Mouse (Mus musculus) ovary, adult 18-20 months (tissue): ENCODE measurements around the gene Tub.
A peak's percentile ranks its signal among the peaks of the same experiment; 100 is the strongest.

ENCODE experiments used
- DNase-seq: peaks from one replicate; pipeline ENCODE4 v3.0.0; 2022; ENCODE audit warnings: low spot score, mixed read lengths

The Tub gene

GRCm38 (mm10) chr7:108950312-108950761, at the start of gene Tub:
TSS of gene Tub (plus strand) at chr7:108950338.
- peak; percentile 31 for DNase-seq

GRCm38 (mm10) chr7:108903969-108904368, 46.2 kb upstream of the Tub start:
- DNase-seq, result no peak

- no peak for DNase-seq
These were observed 23.1 kb upstream of the Tub start for GRCm38 (mm10) chr7:108927043-108927442.

- DNase-seq, result no peak
These were observed 21.6 kb upstream of the Tub start for GRCm38 (mm10) chr7:108928280-108929188.

GRCm38 (mm10) chr7:108929726-108930393, 20.3 kb upstream of the Tub start, which contains the start of gene Nlrp10:
TSS of gene Nlrp10 (minus strand) at chr7:108930178.
- no peak for DNase-seq

GRCm38 (mm10) chr7:108933794-108934731, 16.1 kb upstream of the Tub start, which contains the start of gene Eif3f:
TSS of gene Eif3f (plus strand) at chr7:108934417.
- peak; percentile 91 for DNase-seq

GRCm38 (mm10) chr7:108934836-108935235, 15.3 kb upstream of the Tub start:
- no peak for DNase-seq

- DNase-seq, result no peak
These were observed 14.7 kb upstream of the Tub start for GRCm38 (mm10) chr7:108935411-108935810.

GRCm38 (mm10) chr7:108936591-108936990, 13.5 kb upstream of the Tub start:
- no peak for DNase-seq

GRCm38 (mm10) chr7:108941466-108941865, 8.7 kb upstream of the Tub start:
- no peak for DNase-seq

- DNase-seq, result no peak
These were observed 6.1 kb upstream of the Tub start for GRCm38 (mm10) chr7:108944002-108944401.

- DNase-seq, result no peak
These were observed 1.5 kb upstream of the Tub start for GRCm38 (mm10) chr7:108948611-108949010.

- no peak for DNase-seq
These were observed 837 bp upstream of the Tub start for GRCm38 (mm10) chr7:108949301-108949700.

- DNase-seq, result no peak
These were observed 709 bp downstream of the Tub start for GRCm38 (mm10) chr7:108950762-108951331.

GRCm38 (mm10) chr7:108952801-108953200, 2.7 kb downstream of the Tub start:
- no peak for DNase-seq

GRCm38 (mm10) chr7:108954185-108954584, 4.0 kb downstream of the Tub start:
- DNase-seq, result no peak

GRCm38 (mm10) chr7:108957734-108958133, 7.6 kb downstream of the Tub start:
- DNase-seq, result no peak

GRCm38 (mm10) chr7:108965968-108966367, 15.8 kb downstream of the Tub start:
- DNase-seq, result no peak

GRCm38 (mm10) chr7:108966742-108967362, 16.7 kb downstream of the Tub start:
- DNase-seq, result no peak

- no peak for DNase-seq
These were observed 18.1 kb downstream of the Tub start for GRCm38 (mm10) chr7:108968201-108968600.

- DNase-seq, result peak; percentile 5
These were observed 22.1 kb downstream of the Tub start for GRCm38 (mm10) chr7:108972273-108972672.
